In genomic region chr10:61919924-61920654, GRCm38 (mm10) we compare ENCODE assay signal across 10 mouse cellular contexts. TPM values are rescaled to one million over a fixed set of nuclear protein-coding genes. Genes with fewer than 3 reads are reported as not detected.
DNase-seq lines count a peak whose midpoint lies in the region; ATAC-seq and TF ChIP-seq lines count a peak whose summit lies in the region.
"Had no signal": no experiment of that assay in that cellular context is flagged by ENCODE, and none has a peak within 500 bp of the region (broad histone marks: within the 10 kb centered on the region; RNA-seq: fewer than 3 reads in every experiment).

No protein-coding gene starts in this region.

- H3K27me3 ChIP-seq in midbrain, embryonic 10.5 days (ENCODE audit: low read depth, poor library complexity, severe bottlenecking) = no peaks in the 10 kb centered on the region
- no peaks in the 10 kb centered on the region for H3K27me3 ChIP-seq in midbrain, embryonic 15.5 days (replicated peaks)
- no peaks in the 10 kb centered on the region for H3K27me3 ChIP-seq in intestine, embryonic 14.5 days (replicated peaks; ENCODE audit: control insufficient read depth, insufficient read depth, low read length)
- H3K27me3 ChIP-seq in stomach, embryonic 14.5 days (ENCODE audit: control insufficient read depth, insufficient read depth, low read length) = no peaks in the 10 kb centered on the region

- H3K4me1 ChIP-seq in midbrain, embryonic 10.5 days = peaks cover 15% of the 10 kb centered on the region
- H3K4me1 ChIP-seq in midbrain, embryonic 15.5 days = peaks cover 4% of the 10 kb centered on the region; the same call in 1 of the 2 replicates
- H3K4me1 ChIP-seq in intestine, embryonic 14.5 days (replicated peaks; ENCODE audit: control insufficient read depth, insufficient read depth, low read length) = peaks cover 29% of the 10 kb centered on the region
- H3K4me1 ChIP-seq in stomach, embryonic 14.5 days (ENCODE audit: control insufficient read depth, insufficient read depth, low read length) = peaks cover 22% of the 10 kb centered on the region; the same call in 1 of the 2 replicates

- ATAC-seq in midbrain, embryonic 15.5 days (replicated peaks) = no peak
- ATAC-seq in intestine, embryonic 14.5 days (replicated peaks; ENCODE audit: low FRiP score, low TSS enrichment, low read depth) = peak; percentile 72
- peak; percentile 70; the same call in 1 of the 2 replicates for ATAC-seq in stomach, embryonic 14.5 days (ENCODE audit: insufficient number of reproducible peaks, insufficient read depth, low FRiP score, low read depth)

- H3K9me3 ChIP-seq in midbrain, embryonic 10.5 days (replicated peaks) = peaks cover 13% of the 10 kb centered on the region
- H3K9me3 ChIP-seq in midbrain, embryonic 15.5 days = peaks cover 7% of the 10 kb centered on the region; the same call in 1 of the 2 replicates
- peaks cover 5% of the 10 kb centered on the region for H3K9me3 ChIP-seq in intestine, embryonic 14.5 days (ENCODE audit: control insufficient read depth, low read length)
- peaks cover 4% of the 10 kb centered on the region; the same call in 1 of the 2 replicates for H3K9me3 ChIP-seq in stomach, embryonic 14.5 days (ENCODE audit: control insufficient read depth, low read depth, low read length)

- no peak for TF ChIP-seq CTCF in left cerebral cortex, adult 2 months (IDR thresholded peaks at IDR 0.05)

- 48% methylated on average over 13 of the region's 13 CpGs for WGBS in midbrain, embryonic 10.5 days
- 53% methylated on average over 13 of the region's 13 CpGs for WGBS in midbrain, embryonic 15.5 days
- WGBS in intestine, embryonic 14.5 days = 16% methylated on average over 13 of the region's 13 CpGs
- 22% methylated on average over 13 of the region's 13 CpGs for WGBS in stomach, embryonic 14.5 days

- peak; percentile 29 to 56 for DNase-seq in cerebellum, postnatal 14 days
- no peak for DNase-seq in cerebellum, adult 9-11 months
- DNase-seq in midbrain, embryonic 10.5 days (ENCODE audit: low spot score) = no peak
- peak; percentile 69 for DNase-seq in intestine, embryonic 14.5 days (ENCODE audit: low spot score)
- DNase-seq in left cerebral cortex, adult 2 months (ENCODE audit: extremely low spot score in 1 of 2, low spot score in 2 of 2) = no peak
- DNase-seq in right cerebral cortex, postnatal 4 days = no peak
- DNase-seq: B cell, adult 2 months had no signal

- H3K4me3 ChIP-seq in midbrain, embryonic 10.5 days = no peak overlapping the region
- H3K4me3 ChIP-seq in midbrain, embryonic 15.5 days = no peak overlapping the region
- no peak overlapping the region for H3K4me3 ChIP-seq in intestine, embryonic 14.5 days (ENCODE audit: low read depth, low read length)
- no peak overlapping the region for H3K4me3 ChIP-seq in stomach, embryonic 14.5 days (ENCODE audit: low read depth, low read length)
- no peak overlapping the region for H3K4me3 ChIP-seq in left cerebral cortex, adult 2 months

- intact Hi-C loops in left cerebral cortex, adult 2 months (cut with DNase I) = no loop called here

- H3K9ac ChIP-seq in midbrain, embryonic 15.5 days = no peak overlapping the region
- H3K9ac ChIP-seq in intestine, embryonic 14.5 days (ENCODE audit: low read length) = no peak overlapping the region
- 0 out of 2 replicates have a peak overlapping the region, but pooled peaks have one; percentile 7 for H3K9ac ChIP-seq in stomach, embryonic 14.5 days (replicated peaks; ENCODE audit: low read depth, low read length)

- H3K36me3 ChIP-seq in midbrain, embryonic 10.5 days = no peaks in the 10 kb centered on the region
- H3K36me3 ChIP-seq in midbrain, embryonic 15.5 days (replicated peaks) = no peaks in the 10 kb centered on the region
- H3K36me3 ChIP-seq in intestine, embryonic 14.5 days (ENCODE audit: control insufficient read depth, insufficient read depth, low read length) = no peaks in the 10 kb centered on the region
- H3K36me3 ChIP-seq in stomach, embryonic 14.5 days (ENCODE audit: control insufficient read depth, insufficient read depth, low read length) = no peaks in the 10 kb centered on the region

- peak overlapping the region; percentile 38; the same call in 1 of the 2 replicates for H3K27ac ChIP-seq in midbrain, embryonic 10.5 days (replicated peaks)
- no peak overlapping the region for H3K27ac ChIP-seq in midbrain, embryonic 15.5 days
- H3K27ac ChIP-seq in intestine, embryonic 14.5 days (ENCODE audit: low read depth) = peak overlapping the region; percentile 80
- H3K27ac ChIP-seq in stomach, embryonic 14.5 days (ENCODE audit: low read length) = peak overlapping the region; percentile 83
- no peak overlapping the region for H3K27ac ChIP-seq in left cerebral cortex, adult 2 months

- H3K4me2 ChIP-seq in midbrain, embryonic 15.5 days = no peak overlapping the region
- H3K4me2 ChIP-seq in intestine, embryonic 14.5 days (ENCODE audit: low read length) = peak overlapping the region; percentile 32
- H3K4me2 ChIP-seq in stomach, embryonic 14.5 days (replicated peaks; ENCODE audit: low read depth, low read length) = peak overlapping the region; percentile 30

RNA-seq across cellular contexts. Expression of gene Col13a1, which starts 58.8 kb away (rescaled TPM):
- 3.6 TPM in 2 replicates for polyA plus RNA-seq in midbrain, embryonic 10.5 days (2016; fragmentation: Nextera tagmentation; extraction: Ambion mirVana)
- 1.9 and 2.9 TPM in 2 replicates for polyA plus RNA-seq in midbrain, embryonic 15.5 days (2015; fragmentation: Nextera tagmentation; extraction: Ambion mirVana)
- polyA plus RNA-seq in intestine, embryonic 14.5 days (2014; fragmentation: Nextera tagmentation; extraction: Ambion mirVana) = 6.0 and 7.4 TPM in 2 replicates
- polyA plus RNA-seq in stomach, embryonic 14.5 days (2014; fragmentation: Nextera tagmentation; extraction: Ambion mirVana) = 2.3 and 2.6 TPM in 2 replicates
- total RNA-seq in left cerebral cortex, adult 2 months (2021) = 1 to 10 TPM; 1.4 to 1.5 TPM
- total RNA-seq: monocyte, adult 5-6 weeks had no signal

Comparison
In these comparisons a context has a peak if more than half of its experiments do, and no peak if none do; other contexts are left out.
1. DNase-seq: peak in cerebellum, postnatal 14 days (2 of 2) and intestine, embryonic 14.5 days (single experiment); none in cerebellum, adult 9-11 months (single experiment), midbrain, embryonic 10.5 days (single experiment), left cerebral cortex, adult 2 months (0 of 2) and right cerebral cortex, postnatal 4 days (single experiment).
2. H3K27ac ChIP-seq: peak in midbrain, embryonic 10.5 days (single experiment), intestine, embryonic 14.5 days (single experiment) and stomach, embryonic 14.5 days (single experiment); none in midbrain, embryonic 15.5 days (single experiment) and left cerebral cortex, adult 2 months (single experiment).